Mouse (Mus musculus): ENCODE results near the gene Cct8.
"Not testable (repeated sequence)": the region's sequence is repeated elsewhere in the genome, so short reads cannot be mapped to it uniquely, and the experiment has no call there.

Cct8 gene

GRCm38 (mm10) chr16:87495716-87496447 is at the start of gene Cct8:
Cct8 (minus strand) TSS chr16:87495873.
- peak; percentile 97 for DNase-seq

- DNase-seq, result no peak
Measured at GRCm38 (mm10) chr16:87528755-87529154, 33.1 kb upstream of the Cct8 start.

DNA sequence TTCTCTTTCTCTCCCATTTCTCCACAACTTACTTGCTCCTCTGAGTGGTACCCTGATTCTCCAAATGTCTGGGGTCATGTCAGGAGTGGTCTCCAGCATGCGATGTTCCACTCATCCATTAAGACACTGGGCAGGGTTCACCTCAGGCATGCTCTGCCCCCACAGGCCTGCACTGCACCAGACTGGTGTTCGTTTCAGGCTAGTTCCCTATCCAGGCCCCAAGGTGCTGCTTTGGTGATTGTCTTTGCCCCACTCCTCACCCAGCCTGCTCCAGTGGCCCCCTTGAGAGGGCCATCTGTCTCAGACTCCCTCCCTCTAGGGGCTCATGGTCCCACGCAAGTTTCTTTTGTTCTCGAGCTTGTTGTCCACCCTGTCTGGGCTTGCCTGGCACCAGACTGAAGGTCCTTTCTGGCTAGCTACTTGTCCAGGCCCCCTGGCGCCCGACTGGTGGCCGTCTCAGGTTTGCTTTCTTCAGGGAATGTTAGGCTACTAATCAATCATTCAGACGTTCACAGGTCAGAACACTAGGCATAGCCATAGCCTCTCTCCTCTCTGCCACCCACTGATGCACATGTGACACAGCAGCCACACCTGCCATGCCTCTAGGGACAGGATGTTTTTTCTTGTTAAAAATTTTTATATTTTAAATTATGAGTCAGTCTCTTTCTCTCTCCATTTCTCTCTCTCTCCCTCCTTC is 32.0 kb upstream of the Cct8 start:
- DNase-seq, result no peak

DNA sequence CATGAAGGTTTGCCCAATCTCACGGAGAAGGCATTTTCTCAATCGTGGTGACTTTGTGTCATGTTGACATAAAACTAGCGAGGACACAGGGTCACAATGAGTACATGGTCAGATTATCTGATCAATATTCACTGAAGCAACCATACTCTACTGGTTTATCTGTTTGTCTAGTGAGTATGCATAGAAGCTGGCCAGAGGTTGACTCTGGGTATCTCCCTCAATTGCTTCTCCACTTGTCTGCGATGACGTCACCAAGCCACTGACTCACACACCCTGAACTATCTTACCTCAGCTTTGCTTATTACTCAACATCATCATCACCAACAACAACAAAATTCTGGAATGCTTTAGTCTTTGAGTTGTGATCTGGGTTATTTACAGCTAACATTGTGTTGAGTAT is 28.6 kb upstream of the Cct8 start:
- DNase-seq, result no peak

DNA sequence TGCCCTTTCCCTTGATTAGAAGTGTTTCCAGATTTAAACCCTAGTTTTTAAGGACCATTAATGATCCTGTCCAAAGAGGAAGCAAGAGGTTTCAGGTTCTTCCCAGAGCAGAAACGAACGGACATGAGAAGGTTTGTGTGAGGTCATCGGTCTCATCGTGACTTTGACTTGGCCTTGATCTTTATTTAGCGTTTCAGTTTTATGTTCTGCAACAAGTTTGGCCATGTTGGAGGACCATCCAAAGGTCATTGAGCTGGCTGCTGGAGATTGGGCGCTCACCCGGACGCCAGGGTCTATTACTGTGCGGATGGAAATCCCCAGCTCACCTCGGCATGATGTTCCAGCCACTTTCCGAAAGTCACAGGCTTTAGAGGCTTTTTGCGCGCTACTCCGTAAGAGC is 16.7 kb upstream of the Cct8 start:
- no peak for DNase-seq

DNA sequence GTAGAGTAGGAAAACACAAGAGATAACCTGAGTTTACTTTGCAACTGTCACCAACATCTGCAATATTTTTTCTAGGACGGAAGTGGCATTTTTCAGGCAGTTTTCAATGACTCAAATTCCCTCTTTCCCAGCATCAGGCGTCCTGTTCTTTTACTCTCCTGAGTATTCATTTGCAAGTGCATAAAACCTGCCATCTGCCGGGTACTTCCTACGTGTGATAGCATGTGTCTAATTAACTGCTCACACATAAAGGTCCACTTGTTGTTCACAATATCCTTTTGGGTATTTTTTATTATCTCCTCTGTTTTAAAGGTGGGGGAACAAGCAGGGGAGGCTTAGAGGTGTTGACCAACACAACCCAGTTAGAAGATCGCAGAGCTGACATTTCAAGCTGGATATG is 16.0 kb upstream of the Cct8 start:
- DNase-seq, result no peak

DNA sequence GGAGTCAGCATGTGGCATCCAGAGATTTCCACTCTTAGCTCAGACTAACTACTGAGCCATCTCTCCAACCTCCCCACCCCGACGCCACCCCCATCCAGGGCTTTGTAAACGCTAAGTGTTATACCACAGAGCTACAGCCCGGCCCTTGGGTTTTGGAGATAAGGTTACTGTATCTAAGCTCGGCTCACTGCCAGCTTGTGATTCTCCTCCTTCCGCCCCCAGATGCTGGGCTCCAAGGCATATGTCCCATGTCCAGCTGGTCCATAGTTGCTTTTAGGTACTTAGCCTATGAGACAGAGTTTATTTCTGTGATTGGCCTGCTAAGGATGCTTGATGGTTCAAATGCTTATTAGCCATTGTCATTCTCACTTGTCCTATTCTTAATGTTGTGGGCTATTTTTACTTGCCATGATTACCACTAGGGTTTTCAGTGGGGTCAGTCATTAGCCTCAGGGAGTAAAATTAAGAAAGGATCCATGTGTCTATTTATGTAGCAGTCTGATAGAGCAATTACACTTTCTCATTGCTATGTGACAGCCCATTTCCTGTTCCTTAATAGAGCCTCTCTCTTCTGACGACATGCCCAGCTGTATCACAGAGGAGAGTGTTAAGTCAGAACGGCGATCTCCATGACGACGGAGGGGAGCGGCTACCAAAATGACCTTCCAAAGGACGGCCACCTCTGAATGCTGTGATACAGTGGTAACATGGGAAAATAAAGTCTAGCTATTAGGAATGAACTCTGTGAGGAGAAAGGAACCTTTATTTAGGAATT is 5.8 kb upstream of the Cct8 start:
- no peak for DNase-seq

DNA sequence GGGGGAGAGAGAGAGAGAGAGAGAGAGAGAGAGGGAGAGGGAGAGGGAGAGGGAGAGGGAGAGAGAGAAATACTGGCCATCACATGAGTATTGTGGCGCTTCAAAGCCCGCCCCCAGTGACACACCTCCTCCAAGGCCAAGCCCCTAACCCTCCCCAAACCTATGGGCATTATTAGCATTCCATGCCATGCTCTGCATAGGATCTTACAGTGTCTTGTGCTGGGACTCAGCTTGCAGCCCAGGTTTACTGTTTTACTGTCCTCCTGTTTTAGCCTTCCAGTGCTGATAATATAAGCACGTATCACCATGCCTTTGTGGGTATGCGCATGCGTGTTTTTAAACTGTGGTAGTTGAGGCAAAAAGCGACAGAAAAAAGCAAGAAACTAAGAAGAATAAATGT is 3.9 kb upstream of the Cct8 start:
- no peak for DNase-seq

DNA sequence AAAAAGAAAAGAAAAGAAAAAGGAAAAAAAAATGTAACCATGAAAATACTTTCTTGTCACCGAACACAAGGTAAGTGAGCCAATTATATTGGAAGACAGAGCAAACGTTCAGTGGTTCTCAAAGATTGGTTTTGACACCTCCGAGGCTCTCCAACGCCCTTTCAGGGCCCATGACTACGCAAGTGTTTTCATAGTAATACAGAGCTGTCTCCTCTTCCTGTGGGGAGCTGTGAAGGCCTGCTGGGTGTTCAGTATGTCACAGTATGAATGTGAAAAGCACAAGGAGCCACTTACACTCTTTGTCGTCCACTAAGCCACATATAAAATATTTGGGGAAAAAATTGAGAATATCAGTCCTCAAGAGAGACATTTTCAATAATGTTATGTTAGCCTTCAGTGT is 1.5 kb upstream of the Cct8 start:
- no peak for DNase-seq

GRCm38 (mm10) chr16:87496728-87497127 is 1.1 kb upstream of the Cct8 start:
- peak; percentile 16 for DNase-seq

DNA sequence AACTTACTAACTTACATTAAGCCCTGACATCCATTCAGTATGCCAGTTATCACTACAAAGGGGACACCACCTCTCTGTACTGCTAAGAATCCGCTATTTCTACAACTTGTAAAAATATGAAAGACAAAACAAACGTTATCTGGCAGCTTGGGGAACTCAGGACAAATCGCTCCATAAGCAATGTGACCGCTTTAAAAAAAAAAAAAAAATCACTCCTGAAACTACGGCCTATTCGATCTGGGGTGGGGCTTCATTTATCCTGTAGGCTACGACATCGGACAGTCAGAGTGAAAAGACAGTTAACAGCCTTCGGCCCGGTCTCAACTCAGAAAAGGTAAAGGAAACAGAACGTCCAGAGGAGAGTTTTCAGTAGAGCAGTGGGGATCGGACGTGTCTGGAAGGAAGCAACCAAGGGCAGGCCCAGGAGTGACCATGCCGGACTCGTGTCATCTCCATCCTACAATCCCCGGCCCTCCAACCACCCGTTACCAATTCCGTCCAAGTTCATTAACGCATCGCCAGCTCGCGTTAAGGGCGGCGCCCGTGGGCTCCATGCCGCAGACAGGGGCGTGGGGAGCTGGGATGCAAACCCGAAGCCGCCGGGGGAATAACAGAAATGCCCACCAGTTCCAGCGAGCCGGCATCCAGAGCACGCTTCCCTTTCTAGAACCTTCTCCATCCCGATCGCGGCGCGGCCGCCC is 568 bp downstream of the Cct8 start:
- DNase-seq, result no peak

- DNase-seq, result not testable (repeated sequence)
Measured at GRCm38 (mm10) chr16:87492191-87492792, 3.4 kb downstream of the Cct8 start.

DNA sequence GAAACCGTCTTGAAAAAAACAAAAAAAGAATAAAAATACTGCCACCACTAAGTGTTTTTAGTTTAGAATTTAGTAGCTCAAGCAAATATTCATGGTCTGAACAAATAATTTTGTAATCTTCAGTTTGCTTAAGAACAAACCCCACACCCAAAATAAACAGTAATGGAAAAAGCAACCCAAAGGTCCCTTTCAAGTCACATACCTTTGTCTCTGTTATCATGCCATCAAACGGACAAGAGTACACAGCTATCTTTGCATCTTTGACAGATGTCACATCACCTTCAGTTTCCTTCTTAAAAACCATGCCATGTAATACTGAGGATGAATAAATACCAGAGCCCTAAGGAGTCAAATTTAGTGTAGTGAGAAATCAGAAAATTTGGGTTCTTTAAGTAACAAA is 7.1 kb downstream of the Cct8 start:
- no peak for DNase-seq

DNA sequence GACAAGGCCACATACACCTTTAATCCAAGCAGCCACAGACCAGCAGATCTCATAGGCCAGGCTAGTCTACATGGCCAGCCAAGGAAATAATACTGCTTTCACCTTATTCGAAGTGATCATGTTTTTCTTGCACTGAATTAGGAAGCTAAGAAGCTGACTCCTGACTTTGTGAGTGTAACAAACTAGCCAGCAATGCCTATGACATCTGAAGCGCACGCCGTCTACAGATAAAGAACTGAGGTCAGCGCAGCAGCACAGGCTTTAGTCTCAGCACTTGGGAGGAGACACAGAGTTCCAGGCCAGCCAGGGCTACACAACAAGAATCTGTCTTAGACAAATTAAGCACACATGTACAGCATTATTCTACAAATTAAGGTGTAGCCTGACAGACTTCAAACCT is 8.9 kb downstream of the Cct8 start:
- DNase-seq, result no peak

DNA sequence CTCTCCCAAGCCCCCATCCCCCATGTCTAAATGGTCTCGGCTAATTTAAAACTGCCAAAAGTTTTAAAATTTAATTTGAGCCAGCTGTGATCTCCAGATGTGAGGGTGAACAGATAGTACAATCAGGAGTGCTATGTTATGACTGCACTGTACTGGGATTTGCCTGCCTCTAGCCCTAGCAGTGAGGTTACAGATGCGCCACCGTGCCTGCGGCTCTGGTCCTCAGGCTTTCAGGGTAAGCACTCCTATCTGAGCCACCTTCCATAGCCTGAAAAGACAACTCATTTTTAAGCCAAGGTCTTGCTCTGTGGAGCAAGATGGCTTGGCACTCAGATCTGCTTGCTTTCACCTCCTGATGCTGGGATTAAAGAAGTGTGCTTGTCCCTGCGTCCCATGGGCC is 11.3 kb downstream of the Cct8 start:
- no peak for DNase-seq

DNA sequence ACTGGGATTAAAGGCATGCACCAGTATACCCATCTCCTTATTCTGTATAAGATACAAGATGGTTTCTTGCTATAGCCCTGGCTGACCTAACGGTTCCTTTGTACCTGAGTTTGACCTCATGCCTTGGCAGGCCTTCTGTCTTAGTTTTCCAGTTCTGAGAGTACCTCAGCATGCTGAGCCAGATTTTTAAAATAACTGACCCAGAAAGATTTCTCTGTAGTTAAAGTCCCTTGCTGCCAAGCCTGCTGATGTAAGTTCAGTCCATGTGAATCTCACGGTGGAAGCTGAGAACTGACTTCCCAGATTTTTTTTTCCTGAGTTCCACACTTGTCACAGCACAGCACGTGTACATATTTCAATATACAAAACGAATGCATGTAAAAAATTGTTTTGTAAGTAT is 25.1 kb downstream of the Cct8 start:
- DNase-seq, result no peak

DNA sequence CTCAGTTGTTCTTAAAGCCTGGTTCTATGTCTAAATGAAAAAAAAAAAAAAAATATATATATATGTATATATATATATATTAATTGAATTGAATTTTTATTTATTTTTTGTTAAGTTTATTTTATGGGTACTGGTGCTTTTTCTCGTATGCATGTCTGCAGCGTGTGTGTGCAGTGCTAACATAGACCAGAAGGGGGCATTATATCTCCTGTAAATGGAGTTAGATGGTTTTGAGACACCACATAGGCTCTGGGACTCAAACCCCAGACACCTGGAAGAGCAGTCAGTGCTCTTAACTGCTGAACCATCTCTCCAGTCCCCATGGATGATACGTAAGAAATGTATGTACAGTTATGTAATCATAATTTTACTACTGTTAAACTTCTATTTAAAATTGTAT is 36.9 kb downstream of the Cct8 start:
- DNase-seq, result no peak

DNA sequence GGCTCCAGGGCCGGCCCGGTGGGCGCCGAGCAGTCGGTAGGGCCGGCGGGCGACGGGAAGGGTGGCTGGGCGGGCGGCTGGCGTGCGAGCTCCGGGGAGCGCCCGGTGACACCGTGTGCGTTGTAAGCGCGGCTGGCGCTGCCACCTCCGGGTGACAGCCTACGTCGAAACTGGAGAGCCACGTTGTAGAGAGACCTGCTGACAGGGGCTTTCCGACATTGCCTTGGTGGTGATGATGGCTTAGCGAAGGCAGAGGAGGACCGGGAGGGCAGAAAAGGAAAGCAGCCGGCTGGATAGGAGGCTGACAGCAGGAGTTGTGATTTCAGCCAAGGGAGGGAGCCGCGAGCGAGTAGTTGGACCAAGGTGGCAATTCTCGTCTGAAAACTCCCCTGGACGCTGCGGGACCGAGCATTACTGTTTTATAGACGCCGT is 40.5 kb downstream of the Cct8 start:
- no peak for DNase-seq

- peak; percentile 92 for DNase-seq
Measured at GRCm38 (mm10) chr16:87454419-87455179, 41.1 kb downstream of the Cct8 start, which contains the start of gene Usp16. Usp16 (plus strand) TSS chr16:87454703.

DNA sequence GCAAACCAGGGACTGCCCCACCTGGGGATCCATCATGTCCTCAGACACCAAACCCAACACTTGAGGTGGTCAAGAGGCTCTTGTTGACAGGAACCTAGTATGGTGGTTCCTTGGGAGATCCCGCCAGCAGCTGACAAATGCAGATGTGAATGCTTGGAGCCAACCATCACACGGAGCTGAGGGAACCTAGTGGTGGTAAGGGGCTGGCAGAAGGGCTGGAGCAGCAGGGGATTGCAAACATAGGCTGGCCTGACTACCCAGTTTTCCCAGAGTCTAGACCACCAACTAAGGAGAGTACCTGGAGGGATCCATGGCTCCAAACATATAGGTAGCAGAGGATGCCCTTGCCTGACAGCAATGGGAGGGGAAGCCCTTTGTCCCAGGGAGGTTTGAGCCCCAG is 42.4 kb downstream of the Cct8 start:
- DNase-seq, result peak; percentile 16

- DNase-seq, result no peak
Measured at GRCm38 (mm10) chr16:87445528-87445927, 50.1 kb downstream of the Cct8 start.

- no peak for DNase-seq
Measured at GRCm38 (mm10) chr16:87445110-87445509, 50.6 kb downstream of the Cct8 start.

Measured in cerebellum, adult 9-11 months (tissue).